Mouse (Mus musculus): ENCODE data around the gene Rnf5. TPM values are rescaled to one million over a fixed set of nuclear protein-coding genes. Genes with fewer than 3 reads are reported as not detected.
A peak's percentile ranks its signal among the peaks of the same experiment; 100 is the strongest.

Gene Rnf5
- polyA plus RNA-seq, 1 experiment from 2014 or later = 84.9 TPM

- H3K4me1 ChIP-seq (ENCODE audit: insufficient read depth) = peaks cover 16% of the 10 kb centered on the region; the same call in 1 of the 2 replicates
- peak overlapping the region; percentile 73 for H3K9ac ChIP-seq
- DNase-seq (peak; percentile 94), ATAC-seq (ENCODE audit: insufficient read depth) (peak; percentile 80)
- TF ChIP-seq CTCF (IDR thresholded peaks at IDR 0.05; ENCODE audit: low read depth) = no peak
- H3K36me3 ChIP-seq (ENCODE audit: insufficient read depth) = peaks cover 9% of the 10 kb centered on the region; the same call in 1 of the 2 replicates
- peak overlapping the region; percentile 69 for H3K4me3 ChIP-seq (ENCODE audit: low read depth, low read length)
- H3K4me2 ChIP-seq = peak overlapping the region; percentile 92
- H3K27ac ChIP-seq (ENCODE audit: low read depth) = peak overlapping the region; percentile 95
- no peaks in the 10 kb centered on the region for H3K9me3 ChIP-seq (ENCODE audit: low read depth, low read length)
- peaks cover 35% of the 10 kb centered on the region for H3K27me3 ChIP-seq (ENCODE audit: insufficient read depth, low read length)
- under 1% methylated on average over 40 of the region's 45 CpGs for WGBS
Observed at GRCm38 (mm10) chr17:34627093-34627942, 23.8 kb upstream of the Rnf5 start.

- WGBS = under 1% methylated on average over 18 of the region's 18 CpGs
- Histone ChIP-seq H3K27me3 (ENCODE audit: insufficient read depth, low read length) (peaks cover 29% of the 10 kb centered on the region), H3K4me3 (ENCODE audit: low read depth, low read length) (peak overlapping the region; percentile 69), H3K4me2 (peak overlapping the region; percentile 92), H3K27ac (ENCODE audit: low read depth) (peak overlapping the region; percentile 76), H3K36me3 (ENCODE audit: insufficient read depth) (peaks cover 12% of the 10 kb centered on the region; the same call in 1 of the 2 replicates), H3K4me1 (ENCODE audit: insufficient read depth) (peaks cover 16% of the 10 kb centered on the region; the same call in 1 of the 2 replicates), H3K9ac (peak overlapping the region; percentile 73), H3K9me3 (ENCODE audit: low read depth, low read length) (no peaks in the 10 kb centered on the region)
- ATAC-seq (ENCODE audit: insufficient read depth) = peak; percentile 18
- peak; percentile 76 for DNase-seq
- TF ChIP-seq CTCF (IDR thresholded peaks at IDR 0.05; ENCODE audit: low read depth) = peak; percentile 69
Observed at GRCm38 (mm10) chr17:34626773-34627092, 23.2 kb upstream of the Rnf5 start.

DNA sequence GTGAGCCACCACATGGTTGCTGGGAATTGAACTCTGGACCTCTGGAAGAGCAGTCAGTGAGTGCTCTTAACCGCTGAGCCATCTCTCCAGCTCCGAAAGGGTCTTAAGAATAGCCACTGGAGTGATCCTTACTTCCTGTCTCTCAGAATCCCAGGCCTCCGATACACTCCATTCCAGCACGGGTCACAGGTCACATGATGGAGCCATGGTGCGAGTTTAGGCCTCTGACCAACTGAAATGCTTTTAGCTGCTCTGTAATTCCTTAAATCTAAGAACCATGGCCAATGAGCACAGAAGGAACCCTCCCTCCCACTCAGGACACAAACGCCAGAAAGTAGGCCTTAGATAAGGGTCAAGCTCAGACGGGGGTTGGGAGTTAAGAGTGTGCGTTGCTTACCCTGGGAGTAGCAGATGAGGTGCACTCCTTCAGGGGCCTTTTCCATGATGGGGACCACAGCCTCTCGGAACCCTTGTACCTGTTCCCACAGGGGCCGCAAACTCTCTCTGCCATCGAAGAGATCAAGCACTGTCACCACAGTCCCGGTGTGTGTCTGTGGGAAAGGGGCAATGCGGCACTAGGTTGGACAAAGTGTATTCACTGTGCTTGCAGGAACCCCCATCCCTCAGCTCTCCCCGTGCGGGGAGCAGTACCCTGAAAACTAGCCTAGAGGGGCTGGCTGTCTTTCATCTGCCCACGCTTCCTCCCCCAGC lies 22.7 kb upstream of the Rnf5 start:
- TF ChIP-seq CTCF (IDR thresholded peaks at IDR 0.05; ENCODE audit: low read depth) = no peak
- ATAC-seq (ENCODE audit: insufficient read depth) (no peak), DNase-seq (no peak)
- Histone ChIP-seq H3K27me3 (ENCODE audit: insufficient read depth, low read length) (peaks cover 24% of the 10 kb centered on the region), H3K36me3 (ENCODE audit: insufficient read depth) (peaks cover 12% of the 10 kb centered on the region; the same call in 1 of the 2 replicates), H3K4me3 (ENCODE audit: low read depth, low read length) (peak overlapping the region; percentile 69), H3K9ac (peak overlapping the region; percentile 73), H3K4me1 (ENCODE audit: insufficient read depth) (peaks cover 16% of the 10 kb centered on the region; the same call in 1 of the 2 replicates), H3K27ac (ENCODE audit: low read depth) (peak overlapping the region; percentile 76; the same call in 1 of the 2 replicates), H3K9me3 (ENCODE audit: low read depth, low read length) (no peaks in the 10 kb centered on the region), H3K4me2 (peak overlapping the region; percentile 92)
- 44% methylated on average over 16 of the region's 16 CpGs for WGBS

- TF ChIP-seq CTCF (IDR thresholded peaks at IDR 0.05; ENCODE audit: low read depth) = no peak
- no peak overlapping the region for H3K9ac ChIP-seq
- no peaks in the 10 kb centered on the region for H3K9me3 ChIP-seq (ENCODE audit: low read depth, low read length)
- WGBS = 86% methylated on average over 3 of the region's 3 CpGs
- peaks cover 11% of the 10 kb centered on the region for H3K27me3 ChIP-seq (ENCODE audit: insufficient read depth, low read length)
- no peak for DNase-seq
- no peak overlapping the region for H3K27ac ChIP-seq (ENCODE audit: low read depth)
- H3K4me1 ChIP-seq (ENCODE audit: insufficient read depth) = peaks cover 12% of the 10 kb centered on the region; the same call in 1 of the 2 replicates
- H3K36me3 ChIP-seq (ENCODE audit: insufficient read depth) = peaks cover 19% of the 10 kb centered on the region; the same call in 1 of the 2 replicates
- H3K4me3 ChIP-seq (ENCODE audit: low read depth, low read length) = no peak overlapping the region
- ATAC-seq (ENCODE audit: insufficient read depth) = no peak
- H3K4me2 ChIP-seq = no peak overlapping the region
Observed at GRCm38 (mm10) chr17:34624981-34625380, 21.5 kb upstream of the Rnf5 start.

DNA sequence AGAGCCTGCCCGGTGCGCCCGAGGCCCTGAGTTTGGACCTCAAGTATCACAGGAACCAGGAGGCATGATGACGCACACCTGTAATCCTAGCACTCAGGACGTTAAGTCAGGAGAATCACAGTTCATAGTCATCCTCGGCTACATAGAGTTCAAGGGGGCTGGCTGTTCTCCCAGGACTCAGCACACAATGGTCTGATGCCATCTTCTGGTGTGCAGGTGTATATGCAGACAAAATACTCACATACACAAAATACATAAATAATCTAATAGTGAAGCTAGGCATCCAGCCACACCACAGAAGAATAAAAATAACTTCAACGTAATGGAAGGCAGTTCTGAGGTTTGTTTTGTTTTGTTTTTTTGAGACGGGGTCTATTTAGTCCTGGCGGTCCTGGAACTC lies 19.7 kb upstream of the Rnf5 start:
- Histone ChIP-seq H3K27ac (ENCODE audit: low read depth) (no peak overlapping the region), H3K9me3 (ENCODE audit: low read depth, low read length) (no peaks in the 10 kb centered on the region), H3K4me1 (ENCODE audit: insufficient read depth) (peaks cover 6% of the 10 kb centered on the region; the same call in 1 of the 2 replicates), H3K4me2 (no peak overlapping the region), H3K9ac (no peak overlapping the region), H3K4me3 (ENCODE audit: low read depth, low read length) (no peak overlapping the region), H3K36me3 (ENCODE audit: insufficient read depth) (peaks cover 19% of the 10 kb centered on the region; the same call in 1 of the 2 replicates), H3K27me3 (ENCODE audit: insufficient read depth, low read length) (no peaks in the 10 kb centered on the region)
- peak; percentile 40; the same call in 1 of the 2 replicates for TF ChIP-seq CTCF (IDR thresholded peaks at IDR 0.05; ENCODE audit: low read depth)
- no peak for ATAC-seq (ENCODE audit: insufficient read depth)
- 84% methylated on average over 9 of the region's 9 CpGs for WGBS
- DNase-seq = no peak

- no peak for TF ChIP-seq CTCF (IDR thresholded peaks at IDR 0.05; ENCODE audit: low read depth)
- Histone ChIP-seq H3K4me2 (no peak overlapping the region), H3K27ac (ENCODE audit: low read depth) (peak overlapping the region; percentile 27; the same call in 1 of the 2 replicates), H3K9ac (no peak overlapping the region), H3K27me3 (ENCODE audit: insufficient read depth, low read length) (no peaks in the 10 kb centered on the region), H3K36me3 (ENCODE audit: insufficient read depth) (peaks cover 19% of the 10 kb centered on the region; the same call in 1 of the 2 replicates), H3K4me3 (ENCODE audit: low read depth, low read length) (no peak overlapping the region), H3K4me1 (ENCODE audit: insufficient read depth) (peaks cover under 1% of the 10 kb centered on the region; the same call in 1 of the 2 replicates), H3K9me3 (ENCODE audit: low read depth, low read length) (no peaks in the 10 kb centered on the region)
- 73% methylated on average over 8 of the region's 8 CpGs for WGBS
- no peak for ATAC-seq (ENCODE audit: insufficient read depth)
- DNase-seq = no peak
Observed at GRCm38 (mm10) chr17:34621006-34621405, 17.5 kb upstream of the Rnf5 start.

All from lung, embryonic 14.5 days (tissue).